Mouse (Mus musculus): ENCODE measurements around the gene Set. TPM values are rescaled to one million over a fixed set of nuclear protein-coding genes. Genes with fewer than 3 reads are reported as not detected.
"Not testable (repeated sequence)": the region's sequence is repeated elsewhere in the genome, so short reads cannot be mapped to it uniquely, and the experiment has no call there.

Set gene
- polyA plus RNA-seq, 1 experiment from 2014 or later, result 369 TPM

GRCm38 (mm10) chr2:30055310-30055709 lies 1.9 kb upstream of the Set start:
- H3K27ac ChIP-seq (ENCODE audit: low read length); ATAC-seq (ENCODE audit: low read depth); H3K9me3 ChIP-seq (ENCODE audit: control insufficient read depth, low read length); H3K4me2 ChIP-seq (ENCODE audit: low read depth, low read length); H3K4me3 ChIP-seq (ENCODE audit: low read length); H3K9ac ChIP-seq (ENCODE audit: low read length); H3K36me3 ChIP-seq (ENCODE audit: control insufficient read depth, insufficient read depth, low read length); H3K27me3 ChIP-seq (ENCODE audit: control insufficient read depth, insufficient read depth, low read depth, low read length); H3K4me1 ChIP-seq (replicated peaks; ENCODE audit: control insufficient read depth, insufficient read depth, low read length): not testable (repeated sequence)
- WGBS, result 86% methylated on average over 3 of the region's 3 CpGs

- H3K4me2 ChIP-seq (ENCODE audit: low read depth, low read length), result no peak overlapping the region
- H3K4me3 ChIP-seq (ENCODE audit: low read length), result no peak overlapping the region
- no peaks in the 10 kb centered on the region for H3K36me3 ChIP-seq (ENCODE audit: control insufficient read depth, insufficient read depth, low read length)
- no peak overlapping the region for H3K9ac ChIP-seq (ENCODE audit: low read length)
- H3K9me3 ChIP-seq (ENCODE audit: control insufficient read depth, low read length), result no peaks in the 10 kb centered on the region
- H3K27ac ChIP-seq (ENCODE audit: low read length), result no peak overlapping the region
- H3K4me1 ChIP-seq (replicated peaks; ENCODE audit: control insufficient read depth, insufficient read depth, low read length), result peaks cover 4% of the 10 kb centered on the region; the same call in 1 of the 2 replicates
- no peaks in the 10 kb centered on the region; the same call in 1 of the 2 replicates for H3K27me3 ChIP-seq (ENCODE audit: control insufficient read depth, insufficient read depth, low read depth, low read length)
- 91% methylated on average over 3 of the region's 3 CpGs for WGBS
- no peak for ATAC-seq (ENCODE audit: low read depth)
Observed at GRCm38 (mm10) chr2:30056736-30057135, 442 bp upstream of the Set start.

DNA sequence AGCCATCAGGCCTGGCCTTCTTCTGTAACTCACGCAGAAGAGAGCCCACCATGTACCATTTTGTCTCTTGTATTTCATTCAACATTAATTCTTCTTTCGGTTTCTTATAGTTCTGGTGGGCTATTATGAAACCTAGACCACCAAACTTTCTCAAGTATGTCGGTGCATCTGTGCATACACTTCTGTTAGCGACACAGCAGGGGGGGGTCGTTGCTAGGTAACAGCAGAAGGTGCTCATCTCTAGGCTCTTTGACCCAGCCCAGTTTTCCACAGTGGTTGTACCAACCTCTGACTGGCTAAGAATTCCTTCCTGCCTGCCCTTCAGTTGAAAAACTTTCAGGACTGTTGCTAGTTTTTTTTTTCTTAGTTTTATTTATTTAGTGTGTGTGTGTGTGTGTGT lies 1.2 kb downstream of the Set start:
- no peak overlapping the region for H3K4me2 ChIP-seq (ENCODE audit: low read depth, low read length)
- no peaks in the 10 kb centered on the region for H3K9me3 ChIP-seq (ENCODE audit: control insufficient read depth, low read length)
- WGBS, result 57% methylated on average over 5 of the region's 5 CpGs
- H3K27ac ChIP-seq (ENCODE audit: low read length), result no peak overlapping the region
- H3K36me3 ChIP-seq (ENCODE audit: control insufficient read depth, insufficient read depth, low read length), result no peaks in the 10 kb centered on the region
- no peaks in the 10 kb centered on the region for H3K27me3 ChIP-seq (ENCODE audit: control insufficient read depth, insufficient read depth, low read depth, low read length)
- peaks cover 7% of the 10 kb centered on the region for H3K4me1 ChIP-seq (replicated peaks; ENCODE audit: control insufficient read depth, insufficient read depth, low read length)
- ATAC-seq (ENCODE audit: low read depth), result no peak
- no peak overlapping the region for H3K4me3 ChIP-seq (ENCODE audit: low read length)
- no peak overlapping the region for H3K9ac ChIP-seq (ENCODE audit: low read length)

DNA sequence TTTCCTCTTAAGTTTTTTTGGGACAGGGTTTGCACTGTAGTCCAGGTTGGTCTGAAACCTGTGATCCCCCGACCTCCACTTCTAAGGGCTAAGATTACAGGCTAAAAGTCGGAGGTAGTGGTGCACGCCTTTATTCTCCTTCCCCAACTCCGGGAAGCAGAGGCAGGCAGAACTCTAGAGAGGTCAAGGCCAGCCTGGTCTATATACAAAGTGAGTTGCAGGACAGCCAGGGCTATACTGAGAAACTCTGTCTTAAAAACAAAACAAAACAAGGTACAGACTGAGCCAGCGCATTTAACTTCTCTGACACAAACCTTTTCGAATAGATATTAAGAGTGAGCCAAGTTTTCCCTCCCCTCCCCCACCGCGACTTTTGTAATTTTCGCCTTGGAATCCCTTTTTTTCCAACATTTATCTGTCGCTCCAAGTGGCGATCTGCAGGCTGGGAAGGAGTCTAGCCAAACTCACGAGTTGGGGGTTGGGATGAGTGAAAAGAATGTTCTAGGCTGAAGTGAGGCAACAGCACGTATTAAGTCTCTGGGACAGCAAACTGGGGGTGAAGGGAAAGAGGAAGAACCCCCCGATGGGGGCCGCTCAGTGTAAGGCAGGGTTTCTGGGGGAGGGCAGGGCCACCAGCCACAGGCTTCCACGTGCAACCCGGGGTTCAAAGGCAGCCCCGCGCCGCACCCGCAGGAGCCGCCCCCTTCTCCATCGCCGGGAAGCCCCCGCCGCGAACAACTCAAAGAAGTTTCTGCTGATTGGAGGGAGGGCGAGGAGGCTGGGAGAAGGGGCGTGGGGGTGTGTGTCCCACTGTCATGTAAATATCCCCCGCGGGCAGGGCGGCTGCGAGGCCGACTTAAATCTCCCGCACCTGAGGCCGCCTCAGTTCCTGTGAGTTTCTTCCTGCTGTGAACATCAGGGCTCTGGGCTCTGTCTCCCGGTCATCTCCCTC lies 4.3 kb downstream of the Set start:
- H3K9me3 ChIP-seq (ENCODE audit: control insufficient read depth, low read length), result no peaks in the 10 kb centered on the region
- no peaks in the 10 kb centered on the region for H3K36me3 ChIP-seq (ENCODE audit: control insufficient read depth, insufficient read depth, low read length)
- H3K4me3 ChIP-seq (ENCODE audit: low read length), result peak overlapping the region; percentile 64
- WGBS, result 6% methylated on average over 33 of the region's 37 CpGs
- H3K27me3 ChIP-seq (ENCODE audit: control insufficient read depth, insufficient read depth, low read depth, low read length), result no peaks in the 10 kb centered on the region
- H3K4me2 ChIP-seq (ENCODE audit: low read depth, low read length), result peak overlapping the region; percentile 79
- peak overlapping the region; percentile 85 for H3K9ac ChIP-seq (ENCODE audit: low read length)
- peak overlapping the region; percentile 97 for H3K27ac ChIP-seq (ENCODE audit: low read length)
- peaks cover 25% of the 10 kb centered on the region for H3K4me1 ChIP-seq (replicated peaks; ENCODE audit: control insufficient read depth, insufficient read depth, low read length)
- peak; percentile 37 for ATAC-seq (ENCODE audit: low read depth)

- peak overlapping the region; percentile 64 for H3K4me3 ChIP-seq (ENCODE audit: low read length)
- peak overlapping the region; percentile 85 for H3K9ac ChIP-seq (ENCODE audit: low read length)
- H3K36me3 ChIP-seq (ENCODE audit: control insufficient read depth, insufficient read depth, low read length), result no peaks in the 10 kb centered on the region
- H3K4me2 ChIP-seq (ENCODE audit: low read depth, low read length), result peak overlapping the region; percentile 79
- peak overlapping the region; percentile 97 for H3K27ac ChIP-seq (ENCODE audit: low read length)
- H3K9me3 ChIP-seq (ENCODE audit: control insufficient read depth, low read length), result no peaks in the 10 kb centered on the region
- ATAC-seq (ENCODE audit: low read depth), result peak; percentile 21
- WGBS, result under 1% methylated on average over 40 of the region's 40 CpGs
- H3K27me3 ChIP-seq (ENCODE audit: control insufficient read depth, insufficient read depth, low read depth, low read length), result no peaks in the 10 kb centered on the region
- H3K4me1 ChIP-seq (replicated peaks; ENCODE audit: control insufficient read depth, insufficient read depth, low read length), result peaks cover 25% of the 10 kb centered on the region
Observed at GRCm38 (mm10) chr2:30062249-30063093, 5.3 kb downstream of the Set start.

DNA sequence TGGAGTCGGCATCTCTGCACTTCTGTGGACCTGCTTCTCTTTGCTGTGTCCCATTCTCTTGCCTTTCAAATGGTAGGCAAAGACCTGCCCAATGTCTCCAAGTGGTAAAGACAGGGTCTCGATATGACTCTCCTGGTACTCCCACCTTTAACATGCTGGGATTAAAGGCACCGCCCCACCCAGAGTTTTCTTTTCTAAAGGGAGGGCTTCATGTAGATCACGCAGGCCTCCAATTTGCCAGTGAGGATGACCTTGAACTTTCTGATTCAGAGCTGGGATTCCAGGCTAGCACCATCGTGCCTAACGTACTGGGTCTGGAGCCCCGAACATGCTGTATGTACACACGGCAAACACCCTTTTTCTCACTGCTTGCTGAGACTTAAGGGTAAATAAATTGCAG lies 6.1 kb downstream of the Set start:
- 4% methylated on average over 8 of the region's 8 CpGs for WGBS
- Histone ChIP-seq H3K27me3 (ENCODE audit: control insufficient read depth, insufficient read depth, low read depth, low read length) (no peaks in the 10 kb centered on the region), H3K36me3 (ENCODE audit: control insufficient read depth, insufficient read depth, low read length) (no peaks in the 10 kb centered on the region; the same call in 1 of the 2 replicates), H3K9me3 (ENCODE audit: control insufficient read depth, low read length) (no peaks in the 10 kb centered on the region), H3K27ac (ENCODE audit: low read length) (peak overlapping the region; percentile 97), H3K4me2 (ENCODE audit: low read depth, low read length) (peak overlapping the region; percentile 79), H3K9ac (ENCODE audit: low read length) (peak overlapping the region; percentile 85), H3K4me3 (ENCODE audit: low read length) (peak overlapping the region; percentile 64), H3K4me1 (replicated peaks; ENCODE audit: control insufficient read depth, insufficient read depth, low read length) (peaks cover 30% of the 10 kb centered on the region)
- no peak for ATAC-seq (ENCODE audit: low read depth)

- no peak for ATAC-seq (ENCODE audit: low read depth)
- peak overlapping the region; percentile 85 for H3K9ac ChIP-seq (ENCODE audit: low read length)
- no peaks in the 10 kb centered on the region for H3K27me3 ChIP-seq (ENCODE audit: control insufficient read depth, insufficient read depth, low read depth, low read length)
- peak overlapping the region; percentile 79 for H3K4me2 ChIP-seq (ENCODE audit: low read depth, low read length)
- H3K27ac ChIP-seq (ENCODE audit: low read length), result peak overlapping the region; percentile 97
- H3K4me3 ChIP-seq (ENCODE audit: low read length), result peak overlapping the region; percentile 64
- no peaks in the 10 kb centered on the region for H3K9me3 ChIP-seq (ENCODE audit: control insufficient read depth, low read length)
- 13% methylated on average over 3 of the region's 3 CpGs for WGBS
- peaks cover 5% of the 10 kb centered on the region; the same call in 1 of the 2 replicates for H3K36me3 ChIP-seq (ENCODE audit: control insufficient read depth, insufficient read depth, low read length)
- H3K4me1 ChIP-seq (replicated peaks; ENCODE audit: control insufficient read depth, insufficient read depth, low read length), result peaks cover 35% of the 10 kb centered on the region
Observed at GRCm38 (mm10) chr2:30063791-30064190, 6.6 kb downstream of the Set start.

DNA sequence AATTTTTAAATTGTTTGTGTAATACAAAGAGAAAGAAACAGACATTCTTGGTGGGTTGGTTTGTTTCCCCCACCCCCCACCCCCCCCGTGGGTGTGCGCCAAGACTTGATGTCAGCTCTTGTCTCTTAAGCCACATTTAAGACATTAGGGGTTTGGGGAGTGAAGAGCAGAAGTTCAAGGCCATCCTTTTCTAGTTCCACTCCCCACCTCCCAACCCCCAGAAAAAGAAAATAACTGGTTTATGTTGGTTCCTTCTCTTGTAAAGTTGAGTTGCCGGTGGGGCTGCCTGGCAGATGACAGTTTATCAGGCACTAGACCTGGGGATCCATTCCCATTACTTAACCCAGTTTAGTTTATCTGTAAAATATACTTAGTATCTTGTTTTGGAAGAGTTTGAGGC lies 7.1 kb downstream of the Set start:
- peak overlapping the region; percentile 6; the same call in 1 of the 2 replicates for H3K9ac ChIP-seq (ENCODE audit: low read length)
- peaks cover 7% of the 10 kb centered on the region for H3K36me3 ChIP-seq (ENCODE audit: control insufficient read depth, insufficient read depth, low read length)
- 32% methylated on average over 3 of the region's 3 CpGs for WGBS
- H3K4me1 ChIP-seq (replicated peaks; ENCODE audit: control insufficient read depth, insufficient read depth, low read length), result peaks cover 35% of the 10 kb centered on the region
- peak overlapping the region; percentile 97 for H3K27ac ChIP-seq (ENCODE audit: low read length)
- H3K9me3 ChIP-seq (ENCODE audit: control insufficient read depth, low read length), result no peaks in the 10 kb centered on the region
- H3K4me3 ChIP-seq (ENCODE audit: low read length), result peak overlapping the region; percentile 64
- no peaks in the 10 kb centered on the region for H3K27me3 ChIP-seq (ENCODE audit: control insufficient read depth, insufficient read depth, low read depth, low read length)
- ATAC-seq (ENCODE audit: low read depth), result no peak
- peak overlapping the region; percentile 79 for H3K4me2 ChIP-seq (ENCODE audit: low read depth, low read length)

Measured in lung, embryonic 16.5 days (tissue).